Mouse (Mus musculus): ENCODE measurements around the gene Slco2b1. TPM values are rescaled to one million over a fixed set of nuclear protein-coding genes. Genes with fewer than 3 reads are reported as not detected.
"Not testable (repeated sequence)": the region's sequence is repeated elsewhere in the genome, so short reads cannot be mapped to it uniquely, and the experiment has no call there.

Slco2b1 gene
- total RNA-seq (2022): 10 to 100 TPM; 11.9 to 20.5 (median 16.2) TPM

GRCm38 (mm10) chr7:99711166-99711565 is at the start of gene Slco2b1:
Gene Slco2b1, minus strand, starts transcription at chr7:99711340.
- no peak for DNase-seq (ENCODE audit: low spot score in 2 of 2)

GRCm38 (mm10) chr7:99739276-99739675 is 28.1 kb upstream of the Slco2b1 start:
- DNase-seq (ENCODE audit: low spot score in 2 of 2): peak in 1 of 2 experiments; percentile 18

- DNase-seq (ENCODE audit: low spot score in 2 of 2): not testable (repeated sequence)
Measured at GRCm38 (mm10) chr7:99735491-99735890, 24.4 kb upstream of the Slco2b1 start.

GRCm38 (mm10) chr7:99734612-99735011 is 23.5 kb upstream of the Slco2b1 start:
- DNase-seq (ENCODE audit: low spot score in 2 of 2): no peak

- no peak for DNase-seq (ENCODE audit: low spot score in 2 of 2)
Measured at GRCm38 (mm10) chr7:99729973-99730372, 18.8 kb upstream of the Slco2b1 start, which contains the start of gene Olfr520. Gene Olfr520, plus strand, starts transcription at chr7:99730273.

- DNase-seq (ENCODE audit: low spot score in 2 of 2): no peak
Measured at GRCm38 (mm10) chr7:99716536-99716935, 5.4 kb upstream of the Slco2b1 start.

GRCm38 (mm10) chr7:99712431-99712830 is 1.3 kb upstream of the Slco2b1 start:
- DNase-seq (ENCODE audit: low spot score in 2 of 2): no peak

- peak in 1 of 2 experiments; percentile 38 for DNase-seq (ENCODE audit: low spot score in 2 of 2)
Measured at GRCm38 (mm10) chr7:99710476-99710875, 664 bp downstream of the Slco2b1 start.

GRCm38 (mm10) chr7:99709992-99710391 is 1.1 kb downstream of the Slco2b1 start:
- no peak for DNase-seq (ENCODE audit: low spot score in 2 of 2)

GRCm38 (mm10) chr7:99708750-99709149 is 2.4 kb downstream of the Slco2b1 start:
- DNase-seq (ENCODE audit: low spot score in 2 of 2): no peak

GRCm38 (mm10) chr7:99708301-99708721 is 2.8 kb downstream of the Slco2b1 start:
- DNase-seq (ENCODE audit: low spot score in 2 of 2): peak in 1 of 2 experiments; percentile 89

- no peak for DNase-seq (ENCODE audit: low spot score in 2 of 2)
Measured at GRCm38 (mm10) chr7:99707671-99708070, 3.5 kb downstream of the Slco2b1 start.

GRCm38 (mm10) chr7:99707038-99707595 is 4.0 kb downstream of the Slco2b1 start:
- no peak for DNase-seq (ENCODE audit: low spot score in 2 of 2)

- DNase-seq (ENCODE audit: low spot score in 2 of 2): no peak
Measured at GRCm38 (mm10) chr7:99706341-99707037, 4.7 kb downstream of the Slco2b1 start.

GRCm38 (mm10) chr7:99704736-99705519 is 6.2 kb downstream of the Slco2b1 start:
- DNase-seq (ENCODE audit: low spot score in 2 of 2): no peak

GRCm38 (mm10) chr7:99702201-99702600 is 8.9 kb downstream of the Slco2b1 start:
- DNase-seq (ENCODE audit: low spot score in 2 of 2): no peak

- DNase-seq (ENCODE audit: low spot score in 2 of 2): no peak
Measured at GRCm38 (mm10) chr7:99700641-99701040, 10.5 kb downstream of the Slco2b1 start.

GRCm38 (mm10) chr7:99699709-99700151 is 11.4 kb downstream of the Slco2b1 start:
- no peak for DNase-seq (ENCODE audit: low spot score in 2 of 2)

GRCm38 (mm10) chr7:99699106-99699505 is 12.0 kb downstream of the Slco2b1 start:
- no peak for DNase-seq (ENCODE audit: low spot score in 2 of 2)

- no peak for DNase-seq (ENCODE audit: low spot score in 2 of 2)
Measured at GRCm38 (mm10) chr7:99698576-99698975, 12.6 kb downstream of the Slco2b1 start.

- DNase-seq (ENCODE audit: low spot score in 2 of 2): no peak
Measured at GRCm38 (mm10) chr7:99695471-99696057, 15.6 kb downstream of the Slco2b1 start.

GRCm38 (mm10) chr7:99694424-99694823 is 16.7 kb downstream of the Slco2b1 start:
- DNase-seq (ENCODE audit: low spot score in 2 of 2): not testable (repeated sequence)
